Mouse (Mus musculus) retina, postnatal 1 day (tissue): ENCODE measurements around the gene Crybb1.

ENCODE experiments used
- DNase-seq: peaks from one replicate; pipeline ENCODE4 v3.0.0-alpha.2; 2012

Crybb1 gene

DNA sequence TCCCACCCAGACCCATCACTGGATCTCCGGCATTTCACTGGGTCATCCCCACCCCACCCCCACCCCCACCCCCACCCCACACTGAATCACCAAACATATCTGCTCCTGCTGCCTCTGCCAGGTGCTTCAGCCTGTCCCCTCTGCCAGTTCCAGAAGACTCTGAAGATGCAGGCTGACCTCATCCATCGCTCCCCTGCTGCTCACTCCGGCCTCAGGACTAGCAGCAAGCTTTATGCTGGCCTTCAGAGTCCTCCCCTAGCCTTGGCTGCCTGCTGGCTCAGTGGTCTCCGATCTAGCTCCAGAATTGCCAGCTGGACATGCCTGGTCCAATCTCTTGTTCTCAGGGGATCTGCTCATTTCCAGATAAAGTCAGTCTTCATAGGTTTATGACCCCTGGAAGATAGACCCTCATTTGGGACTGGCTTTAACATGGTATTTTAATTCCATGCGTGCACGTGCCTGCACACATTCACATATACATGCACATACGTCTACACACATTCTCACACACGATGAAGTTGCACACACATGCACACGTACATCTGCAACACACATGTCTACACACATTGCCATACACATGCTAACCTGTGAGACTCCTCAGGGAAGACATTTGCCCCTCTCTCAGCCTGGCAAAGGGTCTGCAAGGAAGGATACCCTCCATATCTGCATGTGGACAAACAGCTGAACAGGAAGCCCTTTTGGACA, 17.6 kb upstream of the Crybb1 start:
- DNase-seq, result peak; percentile 86

DNA sequence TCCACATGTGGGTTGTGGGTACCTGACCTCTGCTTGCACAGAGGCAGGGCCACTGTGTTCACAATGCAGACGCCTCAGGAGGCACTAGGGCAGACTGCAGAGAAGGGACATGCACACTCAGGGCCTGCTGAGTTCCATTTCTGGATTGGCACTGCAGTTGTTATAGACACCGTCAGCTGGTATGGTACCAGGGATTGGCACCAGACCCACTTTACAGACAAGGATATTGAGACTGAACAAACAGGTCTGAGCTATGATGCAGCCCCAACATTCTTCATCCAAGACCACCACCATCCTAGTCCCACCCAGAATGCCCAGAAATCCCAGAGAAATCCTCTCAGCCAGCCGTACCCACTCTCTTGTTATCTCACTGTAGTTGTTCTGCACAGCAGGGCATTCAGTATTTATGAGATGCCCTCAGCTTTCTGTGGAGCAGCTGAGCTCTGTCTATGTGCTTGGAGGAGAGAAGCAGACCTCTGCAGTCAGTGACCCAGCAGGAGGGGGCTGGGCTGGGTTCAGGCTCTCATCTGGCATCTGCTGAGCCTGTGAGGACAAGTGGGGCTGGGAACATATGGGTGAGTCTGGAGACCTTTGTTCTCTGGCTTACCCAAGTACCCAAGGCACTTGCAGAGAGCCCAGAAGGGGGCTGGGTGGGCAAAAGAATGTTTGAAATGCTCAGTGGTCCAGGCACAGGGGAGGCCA, 16.7 kb upstream of the Crybb1 start:
- peak; percentile 89 for DNase-seq

DNA sequence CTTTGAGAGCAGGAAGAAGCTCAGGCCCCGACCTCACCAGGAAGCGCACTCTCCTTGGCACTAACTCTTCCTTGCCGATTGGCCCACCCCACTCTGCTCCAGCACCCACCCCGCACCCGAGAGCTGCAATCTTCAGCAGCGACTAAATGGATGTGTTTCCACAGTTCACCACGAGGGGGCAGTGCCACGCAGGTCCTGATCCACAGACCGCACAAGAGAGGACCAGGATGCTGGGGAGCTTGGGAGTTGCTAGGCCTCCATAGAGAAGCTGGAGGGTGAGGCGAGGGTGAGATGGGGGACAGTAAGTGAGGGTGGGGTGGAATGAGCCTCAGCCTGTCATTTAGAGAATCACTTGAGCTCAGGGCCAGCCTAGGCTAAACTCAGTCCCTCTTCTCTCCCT, 14.9 kb upstream of the Crybb1 start:
- DNase-seq, result peak; percentile 92

DNA sequence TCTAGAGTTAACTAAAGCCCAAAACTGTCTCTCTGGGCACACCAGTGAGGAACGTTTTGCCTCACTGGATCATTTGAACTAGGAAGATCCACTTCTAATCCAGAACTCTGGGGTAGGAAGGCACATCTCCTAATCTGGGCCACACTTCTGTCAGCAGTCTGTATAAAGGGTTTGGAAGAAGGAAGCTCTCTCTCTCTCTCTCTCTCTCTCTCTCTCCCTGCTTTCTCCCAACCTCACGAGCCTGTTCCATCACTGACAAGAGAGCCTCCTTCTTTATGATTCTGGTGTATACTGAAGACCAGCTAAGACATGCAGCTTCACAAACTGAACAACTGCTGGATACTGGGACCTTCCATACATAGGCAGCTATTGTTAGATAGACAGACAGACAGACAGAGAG, 13.8 kb upstream of the Crybb1 start:
- DNase-seq, result no peak

DNA sequence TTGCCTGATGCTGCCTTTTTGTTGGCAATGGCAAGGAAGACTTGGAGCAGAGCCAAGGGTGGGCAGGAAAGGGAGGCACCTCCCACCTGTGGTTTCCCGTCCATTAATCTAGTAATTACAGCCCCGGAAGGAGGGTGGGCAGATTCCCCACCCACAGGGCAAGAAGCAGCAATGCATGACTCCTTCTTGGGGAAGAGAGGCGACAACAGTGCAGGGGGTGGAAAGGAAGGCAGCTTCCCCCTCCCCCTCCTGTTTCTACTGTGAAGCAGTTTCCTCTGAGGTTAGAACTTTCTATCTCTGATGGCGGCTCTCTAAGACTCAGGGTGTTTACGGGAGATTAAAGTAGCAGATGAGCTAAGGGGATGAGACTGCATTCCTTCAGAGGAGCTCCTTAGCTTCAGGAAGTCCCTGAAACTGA, 13.2 kb upstream of the Crybb1 start:
- DNase-seq, result no peak

DNA sequence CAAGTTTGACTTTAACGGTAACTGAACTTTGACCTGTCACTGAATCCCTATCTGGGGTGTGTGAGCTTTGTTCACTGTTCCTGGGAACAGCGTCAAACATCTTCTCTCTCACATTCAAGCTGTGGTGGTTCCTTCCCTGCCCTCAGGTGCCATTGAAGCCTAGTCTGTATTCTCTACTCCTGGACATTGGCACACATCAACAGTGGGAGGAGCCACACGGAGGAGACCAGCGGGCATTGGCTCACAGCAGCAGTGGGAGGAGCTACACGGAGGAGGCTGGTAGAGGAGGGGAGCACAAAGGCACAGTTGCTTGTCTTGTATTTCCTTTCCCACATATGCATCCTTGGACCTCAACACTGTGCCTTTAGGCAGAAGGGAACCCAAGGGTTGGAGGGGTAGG, 12.6 kb upstream of the Crybb1 start:
- DNase-seq, result no peak

DNA sequence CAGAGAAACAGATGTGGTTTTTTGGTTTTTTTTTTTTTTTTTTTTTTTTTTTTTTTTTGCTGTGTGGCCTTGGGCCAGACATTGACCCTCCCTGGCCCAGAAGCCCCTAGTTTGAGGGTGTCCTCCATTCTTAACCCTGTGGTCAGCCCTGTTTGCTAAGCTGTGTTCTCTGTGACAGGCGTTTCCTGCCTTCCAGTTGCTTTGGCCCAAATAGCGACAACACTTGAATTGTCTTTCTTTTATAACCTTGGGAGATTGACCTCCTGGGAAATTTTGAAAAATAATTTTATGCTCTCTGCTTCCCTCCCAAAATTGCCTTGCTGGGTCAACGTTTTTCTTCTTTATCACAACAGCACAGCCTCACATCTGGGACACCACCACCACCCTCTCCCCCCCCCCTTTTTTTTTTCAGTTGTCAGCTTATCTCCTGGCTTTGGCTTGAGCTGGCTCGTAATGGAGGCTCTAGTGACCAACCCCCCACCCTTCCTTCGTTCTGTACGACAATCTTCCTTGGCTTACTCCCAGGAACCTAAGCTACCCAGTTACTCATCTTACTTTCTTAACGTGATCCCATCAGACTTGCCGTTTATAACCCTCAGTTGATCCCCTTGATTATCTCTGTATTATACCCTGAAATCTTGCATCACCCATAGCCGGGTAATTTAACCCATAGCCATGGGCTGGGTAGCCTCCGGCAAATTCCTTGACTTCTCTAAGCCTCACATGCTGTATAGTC, 11.9 kb upstream of the Crybb1 start:
- peak; percentile 60 for DNase-seq

DNA sequence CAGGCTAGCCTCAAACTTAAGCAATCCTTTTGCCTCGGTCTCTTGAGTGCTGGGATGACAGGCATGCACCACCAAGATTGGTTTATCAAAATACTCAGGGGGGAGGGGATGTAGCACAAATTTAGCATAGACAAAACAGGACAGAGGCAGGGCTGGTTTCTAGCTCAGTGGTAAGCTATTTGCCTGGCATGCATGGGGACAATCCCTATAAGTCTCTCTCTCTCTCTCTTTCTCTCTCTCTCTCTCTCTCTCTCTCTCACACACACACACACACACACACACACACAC, 11.4 kb upstream of the Crybb1 start:
- DNase-seq, result no peak

DNA sequence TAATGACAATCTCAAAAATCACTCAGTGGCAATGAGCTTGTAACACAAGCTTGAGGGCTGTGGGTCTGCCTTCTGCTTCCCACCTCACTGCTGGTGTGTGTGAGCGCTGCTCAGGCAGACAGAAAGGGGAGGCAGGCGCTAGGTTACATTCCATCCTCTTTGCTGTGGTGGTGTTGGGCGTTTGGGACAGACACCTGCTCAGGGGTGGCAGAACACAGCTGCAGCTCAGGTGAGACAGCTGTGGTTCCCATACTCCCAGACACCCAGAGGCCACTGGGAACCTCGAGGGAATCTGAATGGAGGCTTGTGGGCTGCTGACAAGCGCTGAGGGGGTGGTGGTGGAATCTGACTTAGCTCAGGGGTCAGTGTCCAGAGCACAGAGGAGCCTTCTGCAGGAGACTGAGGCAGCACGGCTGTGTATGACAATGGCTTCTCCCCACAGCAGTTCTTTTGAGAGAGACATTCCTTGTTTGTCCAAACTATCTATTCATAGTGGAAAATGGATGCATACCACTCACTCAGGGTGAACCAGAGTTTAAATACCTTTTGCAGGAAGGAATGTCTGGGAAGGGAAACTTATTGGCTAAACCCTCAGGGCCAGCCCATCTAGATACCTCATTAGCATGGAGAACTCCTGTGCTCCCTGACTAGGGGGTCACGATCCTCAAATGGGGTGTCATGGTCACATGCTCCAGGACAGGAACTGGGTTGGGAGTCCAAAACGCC, 10.6 kb upstream of the Crybb1 start:
- no peak for DNase-seq

DNA sequence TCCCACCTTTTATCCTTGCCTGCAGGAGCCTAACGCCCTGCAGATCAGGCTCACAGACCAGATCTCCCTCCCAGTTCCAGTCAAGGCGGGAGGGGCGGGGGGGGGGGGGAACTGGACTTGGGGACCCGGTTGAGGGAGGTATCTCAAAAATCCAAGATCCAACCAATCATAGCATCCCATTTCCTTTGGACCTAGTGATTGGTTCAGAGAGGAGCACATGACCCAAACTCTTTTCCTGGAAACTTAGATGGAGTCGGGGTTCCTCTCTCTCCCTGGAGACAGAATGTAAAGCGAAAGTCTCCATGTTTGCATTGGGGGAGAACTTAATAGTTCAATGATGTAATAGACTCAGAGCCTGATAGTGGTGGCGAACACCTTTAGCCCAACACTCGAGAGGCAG, 8.2 kb upstream of the Crybb1 start:
- no peak for DNase-seq

DNA sequence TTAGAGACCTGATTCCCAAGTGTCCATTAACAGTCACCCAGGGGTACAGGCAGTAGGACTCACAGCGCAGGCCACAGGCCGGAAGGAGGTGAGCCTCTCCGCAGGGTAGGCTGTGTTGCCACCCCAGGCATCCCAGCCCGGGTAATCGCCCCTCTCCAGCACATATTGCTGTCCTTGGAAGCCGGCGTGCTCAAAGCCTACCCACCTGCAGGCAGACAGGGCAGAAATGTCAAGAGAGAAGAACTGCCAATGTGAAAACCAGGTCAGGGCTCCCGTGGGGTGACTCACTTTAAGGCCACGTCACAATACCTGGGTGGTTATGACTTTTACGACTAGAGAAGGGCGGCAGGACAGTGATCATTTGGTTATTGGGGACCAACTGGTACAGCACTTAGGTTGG, 6.5 kb upstream of the Crybb1 start:
- DNase-seq, result no peak

DNA sequence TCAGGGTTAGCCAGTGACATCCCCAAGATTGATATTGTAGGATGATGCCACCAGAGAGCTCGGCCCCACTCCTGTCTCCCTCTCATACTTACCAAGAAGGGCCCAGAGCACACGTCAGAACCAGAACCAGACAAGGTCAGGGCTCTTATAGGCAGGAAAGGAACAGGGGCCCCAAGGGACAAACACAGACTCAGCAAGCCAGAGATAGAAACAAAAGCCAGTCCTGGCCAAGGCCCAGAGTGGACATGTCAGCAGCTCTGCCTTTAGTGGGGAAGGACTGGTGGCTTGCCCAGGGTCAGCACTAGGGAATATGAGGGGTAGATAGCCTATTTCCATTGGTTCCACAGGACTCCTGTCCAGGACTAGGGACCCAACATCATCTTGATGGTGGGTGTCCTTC, 3.2 kb upstream of the Crybb1 start, which contains the start of gene Cryba4:
TSS of gene Cryba4 (minus strand) at position 119 of the 400 bp plus-strand sequence.
- no peak for DNase-seq

DNA sequence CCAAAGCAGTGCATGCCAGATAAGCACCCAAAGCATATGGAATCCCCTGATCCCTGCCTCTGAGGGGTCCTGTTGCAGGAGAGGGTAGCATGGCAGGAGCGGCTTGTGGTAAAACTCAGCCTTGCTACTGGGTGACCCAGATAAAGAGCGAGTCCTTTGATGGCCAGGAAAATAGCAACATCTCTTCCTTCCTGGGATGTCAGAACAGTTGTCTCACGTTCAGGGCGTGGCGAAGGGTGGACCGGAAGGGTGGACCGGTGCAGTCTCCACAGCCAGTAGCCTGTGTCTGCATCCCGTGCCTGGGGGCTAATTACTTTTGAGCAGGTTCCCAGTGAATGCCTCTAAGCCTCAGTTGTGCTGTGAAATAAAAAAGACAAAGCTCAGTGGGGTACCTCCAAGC, 2.4 kb upstream of the Crybb1 start:
- DNase-seq, result peak; percentile 33

DNA sequence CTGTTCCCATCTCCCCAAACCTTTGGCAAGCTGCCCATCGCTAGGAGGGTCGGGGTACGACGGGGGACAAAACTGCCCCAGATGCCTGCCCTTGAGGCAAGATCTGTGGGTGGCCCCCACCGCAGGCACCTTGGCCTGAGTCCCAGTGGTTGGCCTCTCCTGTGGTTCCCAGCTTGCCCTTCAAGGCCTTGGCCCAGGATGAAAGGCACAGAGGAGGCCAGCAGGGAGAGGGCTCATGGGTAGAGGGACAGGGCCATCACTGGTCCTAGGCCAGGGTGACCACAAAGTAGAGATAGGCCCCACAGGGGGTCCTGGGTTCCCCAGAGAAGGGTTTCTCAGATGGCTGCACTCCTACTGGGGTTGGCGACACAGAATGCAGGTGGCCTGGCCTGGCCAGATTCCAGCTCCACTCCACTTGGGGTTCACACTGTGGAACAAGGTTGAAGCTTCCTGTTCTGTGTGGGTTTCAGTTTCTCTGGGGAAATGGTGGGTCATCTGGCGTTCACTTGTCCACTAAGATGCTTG, 1.3 kb upstream of the Crybb1 start:
- DNase-seq, result peak; percentile 46

DNA sequence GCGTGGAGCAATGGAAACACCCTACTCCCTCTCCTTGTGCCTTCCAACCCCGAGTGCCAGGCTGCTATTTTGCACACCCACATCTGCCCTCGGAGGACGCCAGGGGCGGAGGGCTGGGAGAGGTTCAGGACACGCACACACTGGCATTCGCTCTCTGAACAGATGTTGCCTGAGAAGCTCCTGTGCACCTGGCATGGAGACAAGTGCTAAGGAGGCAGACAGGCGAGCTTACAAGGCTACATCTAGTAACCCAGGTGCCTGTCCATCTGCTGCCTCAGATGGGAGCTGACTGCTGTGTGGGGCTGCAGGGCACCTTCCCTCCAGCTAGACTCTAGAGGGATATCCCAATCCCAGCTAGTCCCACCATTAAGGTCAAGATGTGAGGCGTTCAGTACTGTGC, 842 bp downstream of the Crybb1 start:
- no peak for DNase-seq

DNA sequence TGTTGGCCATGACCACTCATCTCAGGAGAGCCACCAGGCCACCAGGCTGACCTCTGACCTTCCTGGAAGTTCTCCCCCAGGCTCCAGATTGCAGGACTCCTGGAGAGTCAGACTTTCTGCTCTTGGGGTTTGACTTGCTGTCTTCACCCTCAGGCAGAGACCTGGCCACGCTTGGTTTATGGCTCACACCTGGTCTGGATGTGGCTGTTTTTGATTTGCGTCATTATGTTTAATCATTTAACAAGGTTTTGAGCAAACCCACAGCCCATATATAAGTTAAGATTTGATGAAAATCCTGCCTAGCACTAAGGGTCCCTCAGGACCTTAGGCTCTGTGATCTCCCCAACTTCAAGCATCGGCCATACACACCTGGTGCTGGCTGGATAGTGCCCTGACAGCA, 2.3 kb downstream of the Crybb1 start:
- DNase-seq, result no peak

DNA sequence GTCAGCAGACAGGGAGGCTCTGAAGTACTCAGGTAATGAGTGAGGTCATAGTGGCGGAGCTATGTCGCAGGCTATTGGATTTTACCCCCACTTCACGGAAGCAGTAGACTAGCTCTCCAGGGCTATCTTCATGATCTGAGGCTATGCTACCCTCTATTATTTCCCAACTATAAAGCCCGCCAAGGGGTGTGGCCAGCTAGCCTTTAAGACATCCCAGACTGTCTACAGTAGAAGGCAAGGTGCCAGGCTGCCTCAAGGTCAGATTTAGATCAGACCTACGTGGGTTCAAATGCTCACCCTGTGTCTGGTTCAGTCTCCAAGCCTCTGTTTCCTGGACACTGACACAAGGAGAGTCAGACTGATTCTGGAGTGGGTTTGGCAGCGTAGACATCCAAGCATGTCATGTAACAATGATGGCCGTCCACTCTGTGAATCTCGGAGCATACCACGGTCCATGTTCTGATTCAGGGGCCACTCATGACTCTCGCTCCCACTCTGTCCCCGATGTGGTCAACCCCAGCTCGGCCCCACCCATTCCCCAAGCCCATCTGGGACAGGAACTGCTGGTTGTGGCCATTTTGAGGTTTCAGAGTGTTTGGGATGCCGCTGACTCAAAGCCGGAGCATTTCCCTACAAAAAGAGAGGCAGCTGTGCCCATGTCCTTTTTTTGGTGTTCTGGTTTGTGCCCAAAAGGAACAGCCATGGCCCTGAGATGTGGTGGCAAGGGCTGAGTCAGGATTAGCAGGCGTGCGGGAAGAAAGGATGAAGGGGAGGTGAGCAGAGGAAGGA, 4.4 kb downstream of the Crybb1 start:
- no peak for DNase-seq

DNA sequence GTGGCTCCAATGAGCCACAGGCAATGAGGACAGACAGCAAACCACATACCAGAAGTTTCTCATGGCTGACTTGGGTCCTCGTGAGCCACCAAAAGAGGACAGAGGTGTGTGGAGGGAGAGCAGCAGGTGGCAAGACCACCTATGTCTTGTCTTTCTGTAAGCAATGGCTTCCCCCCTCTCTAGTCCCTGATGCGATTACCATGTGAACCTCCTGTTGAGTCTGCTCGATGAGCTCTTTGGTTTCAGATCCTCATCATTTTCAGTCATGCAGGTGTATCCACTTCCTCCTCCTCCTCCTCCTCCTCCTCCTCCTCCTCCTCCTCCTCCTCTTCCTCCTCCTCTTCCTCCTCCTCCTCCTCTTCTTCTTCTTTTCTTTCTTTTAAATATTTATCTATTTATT, 5.2 kb downstream of the Crybb1 start:
- no peak for DNase-seq

DNA sequence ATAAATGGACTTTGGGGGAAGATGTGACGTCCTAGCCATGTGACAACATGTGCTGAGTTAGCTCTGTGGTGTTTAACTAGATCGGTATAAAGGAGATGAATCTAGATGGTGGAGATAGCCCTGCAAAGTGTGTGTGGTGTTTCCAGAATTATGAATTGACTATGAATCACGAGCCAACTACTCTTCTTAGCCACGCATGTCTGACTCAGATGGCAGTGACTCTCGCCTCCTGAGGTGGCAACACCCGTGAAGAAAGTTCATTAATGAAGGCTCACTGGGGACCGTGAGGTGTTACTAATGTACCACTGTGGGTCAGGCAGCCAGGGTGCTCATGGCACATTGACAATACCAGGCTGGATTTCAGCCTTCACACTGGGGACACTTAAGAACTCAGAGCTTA, 8.5 kb downstream of the Crybb1 start:
- no peak for DNase-seq

DNA sequence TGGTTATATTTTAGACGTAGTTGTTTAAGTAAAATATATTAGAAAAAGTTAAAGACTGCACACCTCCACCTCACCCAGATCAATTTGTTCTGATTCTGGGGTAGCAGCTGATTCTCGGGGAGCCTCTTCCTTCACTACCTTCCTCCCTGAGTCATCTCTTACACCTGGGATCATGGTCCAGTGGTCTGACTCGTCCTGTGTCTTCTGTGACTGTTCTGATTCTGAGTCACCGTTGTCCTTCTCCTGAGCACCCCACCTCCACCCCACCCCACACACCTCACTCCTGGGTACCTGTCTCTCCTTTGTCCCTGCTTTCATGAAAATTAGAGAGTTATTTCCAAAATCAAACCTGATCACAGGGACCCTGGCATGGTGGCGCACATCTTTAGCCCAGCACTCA, 9.5 kb downstream of the Crybb1 start:
- DNase-seq, result no peak

DNA sequence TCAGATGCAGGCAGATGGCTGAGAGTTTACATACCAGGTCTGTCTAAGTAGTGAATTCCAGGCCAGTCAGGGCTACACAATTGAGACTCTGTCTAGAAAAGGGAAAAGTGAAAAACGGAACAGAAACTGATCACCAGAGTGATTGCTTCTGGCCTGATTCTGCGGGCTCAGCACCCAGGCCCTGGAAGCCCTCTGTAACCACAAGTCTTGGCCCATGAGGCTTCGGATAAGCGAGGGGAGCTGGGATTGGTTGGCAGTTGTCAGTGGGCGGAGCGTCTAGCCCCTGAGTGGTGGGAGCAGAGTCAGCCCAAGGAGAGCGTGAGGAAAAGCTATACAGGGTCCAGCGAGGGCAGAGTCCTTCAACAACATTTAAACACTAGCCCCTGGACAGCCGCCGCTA, 9.9 kb downstream of the Crybb1 start:
- peak; percentile 61 for DNase-seq

DNA sequence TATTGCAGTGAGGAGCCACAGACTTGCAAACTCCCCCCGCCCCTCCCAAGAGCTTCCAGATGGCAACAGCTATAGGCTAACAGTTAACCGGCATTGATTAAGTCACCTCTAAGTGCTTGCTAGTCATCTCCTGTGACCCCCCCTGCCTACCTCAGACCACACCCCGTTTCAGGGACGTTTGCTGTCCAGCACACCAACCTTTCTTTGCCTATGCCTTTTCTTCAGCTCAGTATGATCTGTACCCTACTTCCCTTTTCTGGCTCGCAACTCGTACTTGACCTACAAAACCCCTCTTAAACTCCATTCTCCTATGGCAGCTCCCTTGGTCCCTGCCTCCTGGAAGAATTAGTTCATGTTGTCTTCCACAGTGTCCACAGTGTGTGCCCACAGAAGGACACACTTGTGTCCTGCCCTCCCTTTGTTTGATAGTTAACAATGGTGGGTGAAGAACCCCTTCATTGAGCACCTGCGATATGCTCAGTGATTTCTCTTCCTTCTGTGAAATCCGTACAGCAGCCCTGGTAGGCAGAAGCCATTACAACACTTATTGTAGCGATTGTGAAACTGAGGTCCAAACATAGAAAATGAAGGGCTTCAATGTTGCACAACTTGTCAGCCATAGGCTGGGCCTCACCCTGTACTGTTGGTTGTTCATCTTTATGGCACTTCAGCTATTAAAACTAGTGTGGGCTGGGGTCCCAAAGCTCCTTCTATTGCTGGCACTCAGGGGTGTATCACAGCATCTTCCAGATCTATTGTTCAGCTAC, 10.6 kb downstream of the Crybb1 start:
- DNase-seq, result no peak
